Comparison of ENCODE assay signal across 12 mouse cellular contexts in genomic region chr15:103015009-103015399, GRCm38 (mm10). TPM values are rescaled to one million over a fixed set of nuclear protein-coding genes. Genes with fewer than 3 reads are reported as not detected.
DNase-seq lines count a peak whose midpoint lies in the region; ATAC-seq and TF ChIP-seq lines count a peak whose summit lies in the region.
"Had no signal": no experiment of that assay in that cellular context is flagged by ENCODE, and none has a peak within 500 bp of the region (broad histone marks: within the 10 kb centered on the region; RNA-seq: fewer than 3 reads in every experiment).

No protein-coding gene starts in this region.

- H3K4me1 ChIP-seq in forebrain, embryonic 12.5 days = peaks cover 5% of the 10 kb centered on the region
- H3K4me1 ChIP-seq in forebrain, embryonic 10.5 days = peaks cover 9% of the 10 kb centered on the region
- H3K4me1 ChIP-seq in midbrain, embryonic 10.5 days = peaks cover 13% of the 10 kb centered on the region
- H3K4me1 ChIP-seq in midbrain, embryonic 15.5 days = peaks cover 7% of the 10 kb centered on the region; the same call in 1 of the 2 replicates
- peaks cover 21% of the 10 kb centered on the region for H3K4me1 ChIP-seq in stomach, embryonic 15.5 days

- no peaks in the 10 kb centered on the region for H3K36me3 ChIP-seq in forebrain, embryonic 12.5 days (replicated peaks)
- H3K36me3 ChIP-seq in forebrain, embryonic 10.5 days (replicated peaks) = no peaks in the 10 kb centered on the region
- no peaks in the 10 kb centered on the region for H3K36me3 ChIP-seq in midbrain, embryonic 10.5 days
- H3K36me3 ChIP-seq in midbrain, embryonic 15.5 days (replicated peaks) = no peaks in the 10 kb centered on the region
- H3K36me3 ChIP-seq in stomach, embryonic 15.5 days = no peaks in the 10 kb centered on the region

- H3K27me3 ChIP-seq in forebrain, embryonic 12.5 days = peaks cover 99% of the 10 kb centered on the region
- H3K27me3 ChIP-seq in forebrain, embryonic 10.5 days (ENCODE audit: poor library complexity, severe bottlenecking) = peaks cover 100% of the 10 kb centered on the region
- H3K27me3 ChIP-seq in midbrain, embryonic 10.5 days (ENCODE audit: low read depth, poor library complexity, severe bottlenecking) = peaks cover 100% of the 10 kb centered on the region
- H3K27me3 ChIP-seq in midbrain, embryonic 15.5 days (replicated peaks) = peaks cover 98% of the 10 kb centered on the region
- peaks cover 65% of the 10 kb centered on the region for H3K27me3 ChIP-seq in stomach, embryonic 15.5 days (replicated peaks)

- no peak for TF ChIP-seq CTCF in layer of hippocampus, adult 2 months (conservative IDR thresholded peaks at IDR 0.05)

- ATAC-seq in forebrain, embryonic 12.5 days (ENCODE audit: low FRiP score) = no peak
- no peak for ATAC-seq in midbrain, embryonic 15.5 days (replicated peaks)
- 0 out of 2 replicates have a peak, but pooled peaks have one; percentile 10 for ATAC-seq in stomach, embryonic 15.5 days (ENCODE audit: insufficient read depth, low FRiP score, low read depth)
- ATAC-seq: forebrain, embryonic 13.5 days had no signal

- H3K9ac ChIP-seq in forebrain, embryonic 12.5 days = no peak overlapping the region
- H3K9ac ChIP-seq in midbrain, embryonic 15.5 days = no peak overlapping the region
- H3K9ac ChIP-seq in stomach, embryonic 15.5 days = peak overlapping the region; percentile 37; the same call in 1 of the 2 replicates
- H3K9ac ChIP-seq: forebrain, embryonic 13.5 days had no signal

- H3K4me2 ChIP-seq in forebrain, embryonic 12.5 days = no peak overlapping the region
- no peak overlapping the region for H3K4me2 ChIP-seq in midbrain, embryonic 15.5 days
- H3K4me2 ChIP-seq in stomach, embryonic 15.5 days = peak overlapping the region; percentile 75
- H3K4me2 ChIP-seq: forebrain, embryonic 13.5 days had no signal

- no peak overlapping the region for H3K27ac ChIP-seq in forebrain, embryonic 12.5 days
- no peak overlapping the region for H3K27ac ChIP-seq in forebrain, embryonic 10.5 days
- no peak overlapping the region for H3K27ac ChIP-seq in midbrain, embryonic 10.5 days (replicated peaks)
- no peak overlapping the region for H3K27ac ChIP-seq in midbrain, embryonic 15.5 days
- H3K27ac ChIP-seq in stomach, embryonic 15.5 days = peak overlapping the region; percentile 93
- H3K27ac ChIP-seq in layer of hippocampus, adult 2 months = no peak overlapping the region
- H3K27ac ChIP-seq: forebrain, embryonic 13.5 days had no signal

- WGBS in forebrain, embryonic 12.5 days = under 1% methylated on average over 28 of the region's 28 CpGs
- WGBS in forebrain, embryonic 10.5 days = 1% methylated on average over 28 of the region's 28 CpGs
- WGBS in midbrain, embryonic 10.5 days = under 1% methylated on average over 27 of the region's 28 CpGs
- 1% methylated on average over 28 of the region's 28 CpGs for WGBS in midbrain, embryonic 15.5 days
- WGBS in stomach, embryonic 15.5 days = 5% methylated on average over 26 of the region's 28 CpGs

- no peak for DNase-seq in forebrain, embryonic 10.5 days (ENCODE audit: extremely low spot score, low spot score)
- DNase-seq in midbrain, embryonic 10.5 days (ENCODE audit: low spot score) = peak; percentile 56
- peak; percentile 59 for DNase-seq in kidney, postnatal 10 days
- no peak for DNase-seq in layer of hippocampus, adult 2 months (ENCODE audit: low spot score in 2 of 2)
- no peak for DNase-seq in urinary bladder, postnatal 10 days (ENCODE audit: low spot score)
- DNase-seq: right cerebral cortex, postnatal 25 days had no signal

- 0 out of 2 replicates have a peak overlapping the region, but pooled peaks have one; percentile 4 for H3K4me3 ChIP-seq in forebrain, embryonic 12.5 days (replicated peaks)
- no peak overlapping the region for H3K4me3 ChIP-seq in forebrain, embryonic 10.5 days
- 0 out of 2 replicates have a peak overlapping the region, but pooled peaks have one; percentile 3 for H3K4me3 ChIP-seq in midbrain, embryonic 10.5 days
- no peak overlapping the region for H3K4me3 ChIP-seq in midbrain, embryonic 15.5 days
- H3K4me3 ChIP-seq in stomach, embryonic 15.5 days (replicated peaks) = peak overlapping the region; percentile 47
- no peak overlapping the region for H3K4me3 ChIP-seq in layer of hippocampus, adult 2 months
- H3K4me3 ChIP-seq: forebrain, embryonic 13.5 days had no signal

- H3K9me3 ChIP-seq in forebrain, embryonic 12.5 days = no peaks in the 10 kb centered on the region
- no peaks in the 10 kb centered on the region for H3K9me3 ChIP-seq in forebrain, embryonic 10.5 days
- H3K9me3 ChIP-seq in midbrain, embryonic 10.5 days (replicated peaks) = no peaks in the 10 kb centered on the region
- no peaks in the 10 kb centered on the region for H3K9me3 ChIP-seq in midbrain, embryonic 15.5 days
- H3K9me3 ChIP-seq in stomach, embryonic 15.5 days = no peaks in the 10 kb centered on the region
- H3K9me3 ChIP-seq: forebrain, embryonic 13.5 days had no signal

RNA-seq across cellular contexts. Expression of gene Hoxc4, which starts 3.7 kb away (rescaled TPM):
- not detected in 2 replicates for polyA plus RNA-seq in forebrain, embryonic 12.5 days (2016; fragmentation: Nextera tagmentation; extraction: Ambion mirVana)
- polyA plus RNA-seq in forebrain, embryonic 10.5 days (2016; fragmentation: Nextera tagmentation; extraction: Ambion mirVana) = not detected in 2 replicates
- polyA plus RNA-seq in midbrain, embryonic 10.5 days (2016; fragmentation: Nextera tagmentation; extraction: Ambion mirVana) = not detected in 2 replicates
- polyA plus RNA-seq in midbrain, embryonic 15.5 days (2015; fragmentation: Nextera tagmentation; extraction: Ambion mirVana) = 0.08 TPM in 1 of 2 replicates, not detected in the other
- polyA plus RNA-seq in stomach, embryonic 15.5 days (2015; fragmentation: Nextera tagmentation; extraction: Ambion mirVana) = 16.2 and 17.3 TPM in 2 replicates
- not detected for total RNA-seq in layer of hippocampus, adult 2 months (2021)
- total RNA-seq: layer of hippocampus, adult 8-10 months had no signal
- polyA plus RNA-seq: forebrain, embryonic 13.5 days; midbrain, embryonic 16.5 days had no signal

RNA-seq across cellular contexts. Expression of gene Hoxc6, which starts 16.9 kb away (rescaled TPM):
- polyA plus RNA-seq in forebrain, embryonic 12.5 days (2016; fragmentation: Nextera tagmentation; extraction: Ambion mirVana) = not detected in 2 replicates
- polyA plus RNA-seq in forebrain, embryonic 10.5 days (2016; fragmentation: Nextera tagmentation; extraction: Ambion mirVana) = not detected in 2 replicates
- not detected in 2 replicates for polyA plus RNA-seq in midbrain, embryonic 10.5 days (2016; fragmentation: Nextera tagmentation; extraction: Ambion mirVana)
- polyA plus RNA-seq in midbrain, embryonic 15.5 days (2015; fragmentation: Nextera tagmentation; extraction: Ambion mirVana) = not detected in 2 replicates
- 2.6 and 4.7 TPM in 2 replicates for polyA plus RNA-seq in stomach, embryonic 15.5 days (2015; fragmentation: Nextera tagmentation; extraction: Ambion mirVana)
- not detected for total RNA-seq in layer of hippocampus, adult 2 months (2021)
- total RNA-seq: layer of hippocampus, adult 8-10 months had no signal
- polyA plus RNA-seq: forebrain, embryonic 13.5 days; midbrain, embryonic 16.5 days had no signal

RNA-seq across cellular contexts. Expression of gene Hoxc8, which starts 24.6 kb away (rescaled TPM):
- polyA plus RNA-seq in forebrain, embryonic 12.5 days (2016; fragmentation: Nextera tagmentation; extraction: Ambion mirVana) = not detected in 2 replicates
- polyA plus RNA-seq in forebrain, embryonic 10.5 days (2016; fragmentation: Nextera tagmentation; extraction: Ambion mirVana) = not detected in 2 replicates
- polyA plus RNA-seq in midbrain, embryonic 10.5 days (2016; fragmentation: Nextera tagmentation; extraction: Ambion mirVana) = not detected in 2 replicates
- polyA plus RNA-seq in midbrain, embryonic 15.5 days (2015; fragmentation: Nextera tagmentation; extraction: Ambion mirVana) = not detected in 2 replicates
- polyA plus RNA-seq in stomach, embryonic 15.5 days (2015; fragmentation: Nextera tagmentation; extraction: Ambion mirVana) = 1.4 and 1.9 TPM in 2 replicates
- total RNA-seq in layer of hippocampus, adult 2 months (2021) = not detected
- total RNA-seq: layer of hippocampus, adult 8-10 months had no signal
- polyA plus RNA-seq: forebrain, embryonic 13.5 days; midbrain, embryonic 16.5 days had no signal

RNA-seq across cellular contexts. Expression of gene Hoxc9, which starts 38.8 kb away (rescaled TPM):
- not detected in 2 replicates for polyA plus RNA-seq in forebrain, embryonic 12.5 days (2016; fragmentation: Nextera tagmentation; extraction: Ambion mirVana)
- not detected in 2 replicates for polyA plus RNA-seq in forebrain, embryonic 10.5 days (2016; fragmentation: Nextera tagmentation; extraction: Ambion mirVana)
- not detected in 2 replicates for polyA plus RNA-seq in midbrain, embryonic 10.5 days (2016; fragmentation: Nextera tagmentation; extraction: Ambion mirVana)
- not detected in 2 replicates for polyA plus RNA-seq in midbrain, embryonic 15.5 days (2015; fragmentation: Nextera tagmentation; extraction: Ambion mirVana)
- polyA plus RNA-seq in stomach, embryonic 15.5 days (2015; fragmentation: Nextera tagmentation; extraction: Ambion mirVana) = 0.06 TPM in 1 of 2 replicates, not detected in the other
- not detected for total RNA-seq in layer of hippocampus, adult 2 months (2021)
- total RNA-seq: layer of hippocampus, adult 8-10 months had no signal
- polyA plus RNA-seq: forebrain, embryonic 13.5 days; midbrain, embryonic 16.5 days had no signal

RNA-seq across cellular contexts. Expression of gene Hoxc5, which starts 47.8 kb away (rescaled TPM):
- not detected in 2 replicates for polyA plus RNA-seq in forebrain, embryonic 12.5 days (2016; fragmentation: Nextera tagmentation; extraction: Ambion mirVana)
- polyA plus RNA-seq in forebrain, embryonic 10.5 days (2016; fragmentation: Nextera tagmentation; extraction: Ambion mirVana) = not detected in 2 replicates
- 0.04 and 0.06 TPM in 2 replicates for polyA plus RNA-seq in midbrain, embryonic 10.5 days (2016; fragmentation: Nextera tagmentation; extraction: Ambion mirVana)
- 0.09 TPM in 1 of 2 replicates, not detected in the other for polyA plus RNA-seq in midbrain, embryonic 15.5 days (2015; fragmentation: Nextera tagmentation; extraction: Ambion mirVana)
- polyA plus RNA-seq in stomach, embryonic 15.5 days (2015; fragmentation: Nextera tagmentation; extraction: Ambion mirVana) = 13.6 and 16.2 TPM in 2 replicates
- total RNA-seq in layer of hippocampus, adult 2 months (2021) = not detected
- total RNA-seq: layer of hippocampus, adult 8-10 months had no signal
- polyA plus RNA-seq: forebrain, embryonic 13.5 days; midbrain, embryonic 16.5 days had no signal

Comparison
In these comparisons a context has a peak if more than half of its experiments do, and no peak if none do; other contexts are left out.
1. H3K4me3 ChIP-seq: peak in forebrain, embryonic 12.5 days (single experiment), midbrain, embryonic 10.5 days (single experiment) and stomach, embryonic 15.5 days (single experiment); none in forebrain, embryonic 10.5 days (single experiment), midbrain, embryonic 15.5 days (single experiment) and layer of hippocampus, adult 2 months (single experiment).
2. DNase-seq: peak in midbrain, embryonic 10.5 days (single experiment) and kidney, postnatal 10 days (single experiment); none in forebrain, embryonic 10.5 days (single experiment), layer of hippocampus, adult 2 months (0 of 2) and urinary bladder, postnatal 10 days (single experiment).
3. RNA of gene Hoxc4, which starts 3.7 kb away (polyA plus RNA-seq): 16.2 to 17.3 TPM in stomach, embryonic 15.5 days; not detected in midbrain, embryonic 10.5 days, not detected in forebrain, embryonic 10.5 days, not detected in forebrain, embryonic 12.5 days and 0.08 TPM in midbrain, embryonic 15.5 days; every median in the first group is over 10 times any median in the second.